Mouse (Mus musculus) spleen, adult 2 months (tissue): ENCODE results near the gene Rab37.

Experiments used
- CTCF ChIP-seq: fragments of 200-500 bp; IDR thresholded peaks from 2 replicates; pipeline ENCODE4 v1.5.1; 2011; ENCODE audit warnings: mild to moderate bottlenecking, inconsistent platforms; ENCODE audit not compliant: insufficient read depth, insufficient read length, insufficient replicate concordance; ENCODE audit errors: extremely low read depth
- POLR2A ChIP-seq: fragments of 200-500 bp; IDR thresholded peaks from 2 replicates; pipeline ENCODE4 v1.6.1; 2011; ENCODE audit warnings: low read depth, low read length, inconsistent platforms

DNA sequence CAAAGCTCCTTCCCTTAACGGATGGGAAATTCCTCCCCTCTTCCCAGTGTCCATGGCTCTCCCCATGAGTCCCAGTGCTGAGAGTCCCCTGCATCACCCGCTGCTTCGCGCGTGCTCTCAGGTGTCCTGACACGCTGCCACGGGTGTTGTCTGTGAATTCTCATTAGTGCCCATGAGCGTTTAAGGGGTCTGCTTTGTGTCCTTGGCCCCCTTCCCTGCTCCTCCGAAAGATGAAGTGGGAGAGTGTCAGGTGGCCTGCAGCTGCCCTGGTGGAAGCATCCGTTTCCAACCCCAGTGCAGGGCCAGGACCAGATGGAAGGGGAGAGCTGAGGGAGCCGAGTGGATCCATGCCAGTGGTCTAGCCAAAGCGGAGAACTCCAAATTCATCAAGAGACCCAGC is 116.9 kb downstream of the Rab37 start:
- no peak for TF ChIP-seq CTCF
- TF ChIP-seq POLR2A, result no peak
